Mouse (Mus musculus) gonadal fat pad, adult 2 months (tissue): ENCODE results near the gene Ankrd44. TPM values are rescaled to one million over a fixed set of nuclear protein-coding genes. Genes with fewer than 3 reads are reported as not detected.

Experiments used
- DNase-seq: peaks from one replicate; pipeline ENCODE4 v3.0.0-alpha.2; 2012; ENCODE audit warnings: low read depth
- polyA plus RNA-seq: library from polyadenylated mRNA; depleted of rRNA; stranded (reverse); fragments of >200 nt; gene quantifications from 2 replicates; pipeline ENCODE4 v1.2.3, GENCODE M21; 2012

Gene Ankrd44
- polyA plus RNA-seq, 1 experiment, result 18.6 TPM

DNA sequence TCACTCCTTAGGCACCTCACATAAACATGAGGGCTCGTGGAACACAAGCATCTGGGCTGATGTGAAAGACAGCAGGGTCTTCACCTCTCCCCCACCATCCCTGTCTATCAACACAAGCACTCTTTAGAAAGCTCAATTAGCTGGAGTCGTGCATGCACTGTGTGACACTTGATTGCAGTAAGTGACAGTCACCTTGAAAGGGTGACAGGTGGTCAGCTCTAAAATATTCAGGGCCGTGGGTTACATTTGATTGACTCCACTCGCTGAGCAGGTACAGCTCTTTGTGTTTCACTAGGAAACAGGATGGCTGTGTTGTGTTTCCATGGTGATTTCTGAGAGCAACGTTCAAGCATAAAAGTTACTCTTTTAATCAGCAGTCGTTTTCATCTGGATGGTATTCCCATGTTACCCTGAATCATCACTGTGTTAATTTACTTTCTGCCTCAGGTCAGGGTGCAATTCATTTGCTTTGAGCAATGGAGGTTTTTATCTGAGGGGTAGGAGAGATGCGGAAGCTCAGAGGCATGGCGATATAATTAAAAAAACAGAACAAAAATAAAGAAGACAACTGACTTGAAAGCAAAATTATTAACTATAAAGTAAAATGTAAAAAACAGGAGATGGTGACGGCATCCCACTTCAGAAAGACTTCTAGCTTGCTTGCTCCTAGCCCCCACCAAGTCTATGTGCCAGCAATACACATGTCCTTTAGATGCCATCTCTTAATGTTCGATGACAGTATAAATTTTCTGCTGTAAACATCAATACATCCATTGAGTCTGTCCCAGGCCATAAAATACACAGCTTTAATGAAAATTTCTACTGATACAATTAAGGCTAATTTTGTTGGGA is 218.9 kb downstream of the Ankrd44 start:
- no peak for DNase-seq

DNA sequence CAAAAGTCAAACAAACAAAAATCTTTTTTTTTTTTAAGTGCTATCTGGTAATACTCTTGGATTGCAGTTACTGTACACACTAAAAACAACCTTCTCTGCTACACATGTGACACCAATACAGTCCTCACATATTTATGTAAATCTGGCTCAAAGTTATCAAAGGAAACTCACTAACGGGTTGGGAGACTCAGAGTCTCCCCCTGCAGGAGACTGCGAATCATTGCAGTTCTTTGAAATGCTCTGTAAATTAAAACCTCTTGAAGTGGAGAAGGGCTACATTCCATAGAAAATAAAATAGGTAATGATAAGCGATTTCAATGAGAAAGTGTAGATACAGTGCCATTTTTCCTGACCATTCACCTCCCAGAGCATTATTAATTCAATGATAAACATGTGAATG is 219.6 kb downstream of the Ankrd44 start:
- no peak for DNase-seq

DNA sequence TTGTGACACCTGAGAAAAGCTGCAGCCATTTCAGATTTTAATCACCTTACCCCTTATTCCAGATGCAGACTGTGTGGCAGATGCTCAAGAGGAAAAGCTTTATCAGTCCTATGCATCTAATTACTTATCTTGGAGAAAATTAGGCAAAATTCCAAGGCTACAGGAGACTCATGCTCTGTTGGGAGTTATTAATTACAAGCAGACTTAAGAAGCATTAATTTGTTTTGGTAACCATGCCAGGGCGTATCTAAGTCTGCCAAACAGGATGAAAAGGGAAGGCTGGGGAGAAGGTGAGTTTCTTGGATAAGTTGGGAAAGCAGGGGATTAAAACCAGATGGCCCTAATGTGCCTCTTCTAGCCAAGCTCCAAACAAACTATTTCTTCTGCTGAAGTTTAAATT is 222.7 kb downstream of the Ankrd44 start:
- DNase-seq, result peak; percentile 63

DNA sequence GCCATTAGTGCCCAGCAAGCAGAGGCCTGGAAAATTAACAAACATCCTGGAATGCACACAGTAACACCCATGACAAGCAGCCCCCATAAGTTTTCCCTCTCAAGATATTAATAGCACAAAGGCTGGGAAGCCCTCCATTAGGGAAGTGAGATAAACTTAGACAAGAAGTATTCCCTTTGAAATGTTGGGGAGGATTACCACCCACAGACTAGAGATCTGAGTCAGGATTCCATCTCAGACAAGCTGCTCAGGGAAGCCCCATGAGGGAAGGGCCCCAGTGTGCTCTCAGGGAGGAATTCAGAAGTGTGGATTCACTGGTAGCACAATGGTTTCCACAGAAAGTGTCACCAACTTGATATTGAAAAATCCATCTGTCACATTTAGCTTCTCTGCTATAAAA is 223.3 kb downstream of the Ankrd44 start:
- DNase-seq, result no peak

DNA sequence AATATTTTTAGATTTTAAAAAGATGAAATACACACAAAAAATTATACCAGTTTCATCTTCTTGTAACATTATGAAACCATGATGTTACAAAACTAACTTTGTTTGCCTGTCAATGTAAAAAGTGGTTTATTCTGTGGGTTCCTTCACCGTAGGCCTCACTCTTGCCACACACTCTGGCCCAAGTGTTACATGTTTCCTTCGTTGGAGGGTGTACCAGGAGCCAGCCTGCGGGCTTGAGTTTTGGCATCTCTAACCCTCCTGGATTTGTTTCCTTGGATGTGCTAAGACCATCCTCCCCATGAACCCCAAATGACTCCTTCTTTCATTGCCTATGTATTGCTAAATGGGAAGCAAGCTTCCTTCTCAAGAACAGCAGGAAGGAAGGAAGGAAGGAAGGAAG is 230.8 kb downstream of the Ankrd44 start:
- peak; percentile 80 for DNase-seq

DNA sequence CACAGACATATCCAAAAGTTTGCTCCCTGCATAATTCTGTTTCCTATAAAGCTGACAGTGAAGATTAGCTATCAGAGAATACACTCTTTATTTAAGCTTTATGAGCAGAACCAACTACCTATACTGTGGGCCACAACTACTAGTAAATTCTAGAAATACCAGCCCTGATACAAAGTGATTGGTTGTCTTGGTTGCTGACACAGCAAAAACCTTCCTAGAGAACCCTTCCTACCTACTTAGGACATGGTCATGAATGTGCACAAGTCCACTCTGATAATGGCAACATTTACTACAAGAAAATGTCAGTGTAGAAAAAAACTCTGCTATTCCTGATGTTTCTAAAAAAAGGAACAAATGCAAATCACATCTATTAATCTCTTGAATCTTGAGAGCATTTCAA is 234.4 kb downstream of the Ankrd44 start:
- no peak for DNase-seq

DNA sequence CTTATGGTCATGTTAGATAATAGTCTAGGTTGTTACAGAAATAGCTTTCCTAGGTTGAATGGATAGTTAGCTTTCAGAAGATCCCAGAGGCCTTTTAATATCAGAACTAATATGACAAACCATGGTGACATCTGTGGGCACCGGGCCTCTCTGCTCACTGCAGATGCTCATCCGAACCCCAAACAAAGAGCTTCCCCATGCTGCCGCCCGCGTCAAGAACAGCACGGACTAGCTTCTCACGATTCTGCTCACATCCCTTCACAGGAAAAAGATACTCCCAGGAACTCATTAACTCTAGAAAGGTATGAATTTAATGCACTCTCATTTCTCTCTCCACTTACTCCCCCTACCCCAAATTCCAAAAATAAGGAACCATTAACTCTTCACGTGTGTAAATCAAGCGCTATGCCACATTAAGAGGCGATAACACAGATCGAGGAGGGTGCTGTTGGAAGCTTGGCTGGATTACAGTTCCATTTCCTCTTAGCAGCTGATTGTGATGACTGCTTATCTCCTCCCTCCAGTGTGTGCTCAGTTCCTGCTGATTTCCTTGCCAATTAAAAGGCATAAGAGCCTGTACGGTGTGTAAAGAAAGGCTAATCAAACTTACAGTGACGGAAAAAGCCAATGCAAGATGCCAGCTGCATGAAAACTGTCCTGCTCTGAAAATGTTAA is 235.8 kb downstream of the Ankrd44 start:
- DNase-seq, result no peak

DNA sequence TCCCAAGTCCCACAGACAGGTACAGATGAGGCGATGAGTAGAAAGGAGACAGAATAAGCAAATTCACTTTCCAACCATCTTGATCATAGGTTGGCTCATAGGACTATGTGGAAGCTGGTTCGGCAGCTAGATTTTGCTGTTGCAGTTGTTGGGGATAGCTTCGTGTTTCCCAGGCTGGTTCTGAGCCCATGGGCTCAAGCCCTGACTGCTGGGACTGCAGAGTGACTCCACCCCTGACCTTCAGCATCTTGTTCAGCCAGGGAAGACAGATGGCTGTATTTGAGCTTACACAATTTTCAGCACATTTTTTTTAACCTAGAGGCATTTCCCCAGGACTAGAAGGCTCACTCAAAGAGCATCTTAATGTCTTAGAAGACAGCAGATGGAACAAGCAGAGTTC is 237.7 kb downstream of the Ankrd44 start:
- no peak for DNase-seq

DNA sequence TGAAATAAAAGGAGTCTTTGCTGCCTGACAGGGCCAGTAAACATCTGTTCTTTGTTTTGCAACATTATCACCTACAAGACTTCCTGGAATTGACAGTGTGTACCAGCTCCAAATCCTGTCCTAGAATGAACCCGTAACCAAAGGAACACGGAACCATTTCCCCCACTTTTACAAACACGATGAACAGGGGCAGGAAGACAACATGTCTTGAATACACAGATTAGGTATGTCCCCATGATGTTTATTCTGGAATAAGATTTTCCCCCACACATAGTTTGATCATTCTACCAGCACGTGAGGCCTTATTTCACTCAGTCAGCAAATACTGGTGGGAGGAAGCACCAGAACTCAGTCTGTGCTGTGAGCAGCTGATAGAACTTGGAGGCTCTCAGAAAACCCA is 241.9 kb downstream of the Ankrd44 start:
- no peak for DNase-seq

DNA sequence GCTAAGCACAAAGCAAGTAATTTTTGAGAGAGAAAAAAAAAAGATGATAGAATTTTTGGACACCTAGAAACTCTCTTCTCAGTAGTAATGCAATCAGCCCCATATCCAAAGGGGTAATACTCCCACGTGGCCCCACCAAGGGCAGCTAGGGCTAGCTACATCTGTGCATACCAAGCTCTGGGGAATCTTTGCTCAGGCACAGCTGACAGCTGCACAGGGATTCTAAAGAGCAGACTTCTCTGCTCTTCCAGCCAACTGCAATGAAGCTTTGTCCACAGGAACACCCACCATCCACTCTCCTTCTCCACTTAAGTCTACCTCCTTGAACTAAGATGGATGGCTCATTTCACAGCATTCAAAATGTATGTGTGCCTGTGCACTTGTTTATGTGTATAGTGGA is 246.6 kb downstream of the Ankrd44 start:
- DNase-seq, result no peak

DNA sequence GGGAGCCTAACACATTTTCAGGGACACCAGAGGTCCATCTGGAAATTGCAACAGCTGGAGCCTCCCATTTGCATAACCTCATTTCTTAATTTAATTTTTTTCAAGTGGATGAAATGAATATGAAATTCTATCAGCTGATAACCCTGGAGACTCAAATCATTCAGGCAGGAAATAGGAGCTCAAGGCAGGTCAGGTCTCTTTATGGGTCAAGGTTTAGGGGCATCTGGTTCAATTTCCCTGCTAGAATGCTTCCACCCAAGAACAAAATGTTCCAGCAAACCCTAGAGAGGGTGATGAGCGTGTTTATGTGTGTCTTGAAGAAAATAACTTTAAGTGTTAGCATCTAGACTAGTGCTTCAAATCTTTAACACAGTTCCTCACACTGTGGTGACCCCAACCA is 248.2 kb downstream of the Ankrd44 start:
- DNase-seq, result no peak

DNA sequence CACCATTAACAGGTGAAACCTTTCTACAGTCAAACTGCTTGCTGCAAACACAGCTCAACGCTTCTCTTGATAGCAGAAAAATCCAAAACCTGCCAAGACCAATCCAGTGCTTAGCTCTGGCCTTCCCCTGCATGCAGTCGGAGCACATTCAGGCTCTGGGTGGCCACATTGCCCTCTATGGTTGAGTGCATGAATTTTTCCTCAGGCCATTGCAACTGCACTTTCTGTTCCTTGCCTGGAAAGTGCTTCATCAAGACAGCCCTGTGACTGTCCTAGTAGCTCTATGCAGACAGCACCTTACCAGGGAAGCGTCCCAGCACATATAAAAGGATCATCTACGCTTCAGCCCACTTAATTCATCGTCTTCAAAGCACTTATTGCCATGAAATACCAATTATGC is 250.7 kb downstream of the Ankrd44 start:
- no peak for DNase-seq

DNA sequence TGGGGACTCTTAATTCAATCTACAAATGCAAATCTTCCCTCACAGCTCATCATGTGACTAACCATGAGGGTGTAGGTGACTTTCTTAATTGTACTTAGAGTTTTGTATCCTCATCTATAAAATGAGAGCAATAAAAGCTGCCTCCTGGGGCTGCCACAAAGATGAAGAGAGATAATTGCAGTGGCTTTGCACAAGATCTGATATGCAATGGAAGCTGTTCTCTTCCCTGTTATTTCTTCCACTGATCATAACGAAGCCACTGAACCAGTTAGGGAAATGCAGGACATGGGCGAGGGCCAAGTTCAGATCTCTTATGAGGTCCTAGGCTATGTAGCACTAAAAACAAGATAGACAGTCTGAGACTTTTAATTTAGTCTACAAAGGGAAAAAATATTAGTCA is 258.2 kb downstream of the Ankrd44 start:
- DNase-seq, result peak; percentile 60

DNA sequence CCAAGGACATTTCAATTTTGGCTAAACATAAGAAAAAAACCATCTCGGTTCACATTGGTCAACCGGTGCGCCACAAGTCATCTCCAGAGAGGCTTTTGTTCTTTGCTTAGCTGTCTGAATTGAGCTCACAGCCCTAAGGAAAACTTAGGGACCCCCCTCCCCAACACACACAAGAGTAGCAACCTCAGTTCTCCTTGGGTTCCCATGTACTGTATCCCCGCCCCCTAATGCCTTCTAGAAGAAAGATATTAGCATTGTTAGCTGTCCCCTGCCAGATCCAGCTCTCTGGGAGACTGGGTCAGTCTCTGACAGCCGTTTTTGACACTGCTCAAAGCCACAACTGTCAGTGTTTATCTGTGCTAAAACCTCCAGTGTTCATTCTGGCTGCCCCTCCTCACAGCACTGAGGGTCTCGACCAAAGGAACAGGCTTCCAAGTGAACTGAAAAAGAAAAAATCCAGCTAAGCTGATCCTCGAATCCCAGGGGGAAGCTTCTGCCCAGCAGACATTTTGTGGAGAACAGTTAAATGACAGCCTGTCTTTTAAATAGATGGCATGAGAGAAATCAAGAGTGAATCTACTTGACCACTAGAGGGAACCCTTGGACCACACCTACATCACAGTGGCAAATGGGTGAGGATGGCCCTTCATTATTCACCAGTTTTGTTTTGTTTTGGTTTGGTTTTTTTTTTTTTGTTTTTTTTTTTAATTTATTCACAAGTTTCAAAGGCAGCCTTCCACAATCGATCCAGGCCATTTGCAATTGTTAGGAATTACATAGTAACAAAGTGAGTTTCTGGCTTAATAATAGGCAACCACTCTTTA is 260.4 kb downstream of the Ankrd44 start:
- DNase-seq, result no peak

DNA sequence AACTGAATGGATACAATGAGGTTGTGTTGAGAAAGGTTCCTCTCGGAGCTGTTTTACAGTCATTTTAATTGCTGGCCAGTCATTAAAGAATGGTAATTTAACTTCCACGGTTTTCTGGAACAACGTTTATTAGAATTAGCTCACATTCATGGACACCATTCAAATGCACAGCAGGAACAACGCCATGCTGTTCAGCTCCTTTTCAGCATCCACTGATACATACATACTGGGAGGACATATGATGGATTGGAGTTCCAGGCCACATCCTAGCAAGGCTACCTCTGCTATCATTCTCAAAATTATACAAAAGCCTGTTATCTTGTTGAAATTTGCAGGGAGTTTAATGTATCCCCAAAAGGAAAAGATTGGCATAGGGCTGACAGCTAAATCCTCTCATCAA is 261.1 kb downstream of the Ankrd44 start:
- no peak for DNase-seq

DNA sequence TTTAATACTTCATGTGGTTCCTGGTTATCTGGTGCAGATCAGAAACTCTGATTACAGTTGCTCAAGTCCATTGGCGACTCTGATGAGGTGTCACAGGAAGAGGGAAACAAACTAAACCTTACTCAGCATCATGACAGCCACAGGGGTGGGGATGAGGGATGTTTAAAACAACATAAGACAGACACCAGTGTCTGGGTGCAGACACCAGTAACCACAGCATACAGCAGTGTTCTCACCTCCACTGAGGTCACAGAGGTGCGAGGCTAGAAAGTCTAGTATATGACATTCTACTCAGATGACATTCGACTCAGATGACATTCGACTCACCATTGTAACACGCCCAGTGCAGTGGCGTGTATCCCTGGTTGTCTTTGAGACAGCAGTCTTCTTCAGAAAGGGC is 265.5 kb downstream of the Ankrd44 start:
- DNase-seq, result no peak

DNA sequence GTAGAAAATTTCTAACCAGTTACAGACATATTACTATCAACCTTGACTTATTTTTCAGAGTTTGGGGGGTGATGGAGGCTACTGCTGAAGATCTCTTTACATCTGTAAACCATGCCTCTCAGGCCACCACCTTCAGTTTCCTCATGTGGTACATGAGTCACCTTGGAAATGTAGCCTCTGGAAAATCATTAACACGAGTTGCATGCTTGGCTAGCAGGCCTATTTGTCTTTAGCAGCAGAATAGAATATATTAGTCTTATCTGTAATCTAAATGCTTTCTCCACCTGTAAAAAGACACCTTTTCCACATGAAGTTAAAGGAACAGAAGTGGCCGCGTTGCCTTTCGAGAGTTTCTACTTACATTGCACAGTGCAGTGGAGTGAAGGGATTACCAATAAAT is 267.6 kb downstream of the Ankrd44 start:
- DNase-seq, result no peak

DNA sequence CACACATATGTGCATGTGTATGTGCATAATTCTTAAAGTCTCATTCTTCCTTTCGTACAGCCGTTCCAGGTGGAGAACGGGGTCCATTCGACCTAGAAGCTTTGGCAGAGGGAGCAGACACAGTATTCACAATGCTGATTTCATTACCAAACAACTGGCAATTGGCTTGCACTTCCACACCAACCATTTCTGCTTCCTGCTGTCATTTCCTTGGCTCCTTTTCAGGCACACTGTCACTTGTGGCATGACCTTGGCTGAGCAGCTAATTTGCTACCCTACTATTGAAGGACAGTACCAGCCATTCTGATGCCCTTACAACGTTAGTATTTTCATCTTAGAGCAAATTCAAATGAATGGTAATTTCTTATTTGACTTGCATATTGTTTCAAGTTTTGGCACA is 277.9 kb downstream of the Ankrd44 start:
- no peak for DNase-seq

DNA sequence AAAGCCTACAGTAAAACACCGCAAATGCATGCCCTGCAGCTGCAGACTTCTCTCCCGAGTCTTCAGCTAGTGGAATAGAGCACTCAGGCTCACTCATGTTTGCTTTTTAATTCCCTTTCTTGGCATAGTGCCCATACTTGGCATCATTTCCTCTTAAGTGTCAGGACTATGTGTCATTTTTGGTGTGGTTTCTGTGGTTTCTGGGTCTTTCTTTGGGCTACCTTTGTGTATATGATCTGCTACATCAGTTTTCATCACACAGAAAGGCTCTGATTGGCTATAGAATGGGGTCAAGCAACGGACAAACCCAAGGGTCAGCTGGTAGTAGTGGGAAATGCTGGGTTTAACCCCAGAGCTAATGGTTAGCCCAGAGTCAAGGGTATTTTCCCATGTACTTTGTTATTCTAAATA is 278.8 kb downstream of the Ankrd44 start:
- no peak for DNase-seq

DNA sequence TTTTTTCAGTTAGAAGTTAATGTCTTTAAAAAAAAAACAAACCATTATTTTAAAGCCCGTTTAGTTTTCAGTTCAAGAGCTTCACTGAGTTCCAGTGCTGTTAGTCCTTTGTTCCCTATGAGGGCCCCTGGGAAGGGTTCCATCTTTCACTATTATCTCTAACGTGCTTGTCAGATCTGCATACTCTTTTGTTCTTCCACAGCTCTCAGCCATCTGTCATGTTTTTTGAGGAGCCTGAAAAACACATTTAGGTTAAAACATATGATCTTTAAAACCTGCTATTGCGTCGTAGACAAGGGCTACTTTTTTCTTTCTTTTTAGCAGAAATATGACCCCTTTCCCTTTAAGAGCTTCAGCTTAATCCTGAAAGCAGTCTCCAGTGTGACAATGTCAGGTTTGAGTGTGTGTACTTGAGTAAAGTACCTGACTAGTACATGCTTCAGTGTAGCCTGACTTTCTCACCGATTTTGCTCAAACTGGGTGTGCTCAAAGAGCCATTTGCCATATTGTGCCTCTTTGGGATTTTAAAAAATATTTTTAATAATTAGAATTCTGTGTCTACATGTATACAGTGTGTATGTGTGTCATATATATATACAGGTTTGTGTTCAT is 285.9 kb downstream of the Ankrd44 start:
- no peak for DNase-seq

DNA sequence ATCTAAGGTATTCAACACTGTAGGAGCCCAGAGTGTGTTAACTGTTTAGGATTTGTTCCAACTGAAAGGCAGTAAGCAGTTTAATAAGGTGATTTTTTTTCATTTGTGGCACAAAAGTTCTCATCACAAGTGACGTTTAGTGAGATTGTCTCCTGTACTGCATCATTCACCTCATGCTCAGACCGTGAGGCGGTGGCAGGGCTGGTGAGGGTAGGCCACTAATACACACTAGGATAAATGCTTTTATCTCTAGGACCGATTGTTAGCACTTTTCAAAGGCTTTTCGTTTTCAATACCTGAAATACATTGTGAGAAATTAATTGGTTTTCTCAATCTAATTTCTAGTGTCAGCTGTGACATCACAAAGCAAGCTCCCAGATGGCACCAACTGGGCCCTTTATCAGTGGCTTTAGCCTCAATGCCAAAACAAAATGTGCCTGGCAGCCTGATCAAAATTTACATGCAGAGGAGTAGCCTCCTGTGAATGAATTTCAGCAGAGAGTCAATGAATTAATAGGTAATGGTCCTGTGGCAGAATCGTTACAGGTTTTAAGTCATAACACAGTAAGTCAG is 286.6 kb downstream of the Ankrd44 start:
- no peak for DNase-seq

DNA sequence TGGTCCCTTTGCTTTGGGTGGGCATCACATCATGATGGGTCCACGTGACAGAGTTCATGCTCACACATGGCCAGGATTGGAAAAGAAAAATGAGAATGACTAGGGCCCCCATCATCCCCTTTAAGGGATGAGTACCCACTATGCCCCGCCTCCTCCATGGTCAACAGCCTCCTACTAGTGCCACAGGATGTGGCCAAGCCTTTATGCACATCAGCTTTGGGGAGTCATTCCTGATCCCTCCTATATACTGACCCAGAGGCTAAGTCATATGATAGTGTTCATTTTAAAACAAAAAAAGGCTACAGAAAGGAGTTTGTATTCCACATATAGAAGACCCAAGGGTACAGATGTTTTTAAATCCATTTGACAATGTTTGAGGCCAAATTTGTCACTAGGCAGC is 287.1 kb downstream of the Ankrd44 start:
- DNase-seq, result no peak
